Mouse (Mus musculus): ENCODE data around the gene Coasy.

Coasy gene

GRCm38 (mm10) chr11:101082208-101083082 is at the start of gene Coasy:
Coasy (plus strand) TSS chr11:101082565.
- DNase-seq, result peak; percentile 91

DNA sequence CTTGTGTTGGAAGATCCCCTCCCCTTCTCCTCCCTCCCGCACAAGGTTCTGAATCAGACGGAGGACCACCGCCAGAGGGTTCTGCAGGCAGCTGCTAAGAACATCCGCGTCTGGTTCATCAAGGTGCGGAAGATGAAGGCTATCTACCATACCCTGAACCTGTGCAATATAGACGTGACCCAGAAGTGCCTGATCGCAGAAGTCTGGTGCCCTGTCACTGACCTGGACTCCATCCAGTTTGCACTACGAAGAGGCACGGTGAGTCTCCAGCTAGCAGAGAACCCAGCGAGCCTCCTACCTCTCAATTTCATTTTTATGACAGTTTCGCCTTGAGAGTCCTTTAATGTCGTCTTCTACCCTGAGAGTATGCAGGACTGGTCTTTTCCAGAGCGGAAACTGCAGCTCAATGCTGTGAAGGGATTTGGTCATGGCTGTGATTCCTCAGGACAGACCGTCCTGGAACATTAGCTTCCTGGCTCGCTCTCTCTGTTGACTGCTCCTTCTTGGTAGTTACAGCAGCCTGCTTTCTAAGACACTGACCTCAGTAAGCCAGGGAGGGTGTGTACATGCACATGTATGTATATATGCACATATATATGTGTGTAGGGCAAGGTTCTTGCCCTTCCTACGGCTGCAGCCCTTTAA is 48.4 kb upstream of the Coasy start:
- no peak for DNase-seq

DNA sequence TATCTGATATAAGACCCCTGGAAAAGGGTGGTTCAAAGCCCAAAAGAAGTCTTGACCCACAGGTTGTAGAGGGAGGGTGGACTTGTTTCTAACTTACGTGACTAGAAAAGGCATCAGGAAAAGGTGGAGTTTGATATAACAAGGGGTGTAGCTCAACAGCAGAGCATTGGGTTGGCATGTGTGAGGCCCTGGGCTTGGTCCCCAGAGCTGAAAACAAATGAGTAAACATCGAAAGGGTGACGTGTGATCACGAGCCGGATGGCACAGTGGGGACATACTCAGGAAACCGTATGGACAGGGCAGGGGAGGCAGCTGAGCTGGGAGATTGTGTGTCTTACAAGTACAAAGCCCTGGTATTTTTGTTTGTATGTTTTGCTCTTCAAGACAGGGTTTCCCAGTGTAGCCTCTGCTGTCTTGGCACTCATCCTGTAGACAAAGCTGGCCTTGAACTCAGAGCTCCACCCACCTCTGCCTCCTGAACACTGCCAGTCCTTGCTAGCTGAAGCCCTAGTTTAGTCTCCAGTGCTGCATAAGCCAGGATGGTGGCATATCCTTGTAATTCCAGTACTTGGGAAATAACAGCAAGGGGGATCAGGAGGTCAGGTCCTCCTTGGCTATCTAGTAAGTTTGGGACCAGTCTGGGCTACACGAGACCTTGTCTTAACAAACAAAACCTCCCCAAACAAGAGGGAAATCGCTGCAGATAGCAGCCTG is 47.6 kb upstream of the Coasy start:
- DNase-seq, result no peak

DNA sequence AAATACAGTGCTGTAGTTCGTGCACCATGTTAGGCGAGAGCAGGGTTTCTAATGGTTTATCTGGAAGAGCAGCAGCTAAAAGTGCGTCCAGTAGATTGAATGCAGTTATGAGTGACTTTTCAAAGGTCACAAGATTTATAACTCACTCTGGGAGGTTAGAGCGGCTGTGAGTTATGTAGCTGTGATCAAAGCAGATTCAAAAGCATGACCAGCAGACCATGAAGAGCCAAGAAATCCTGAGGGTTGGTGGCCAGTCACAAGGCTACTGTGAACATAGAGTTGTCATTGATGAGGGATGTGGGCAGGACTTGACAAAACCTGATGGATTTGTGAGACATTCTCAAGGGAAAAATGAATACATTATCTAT is 47.1 kb upstream of the Coasy start:
- DNase-seq, result no peak

DNA sequence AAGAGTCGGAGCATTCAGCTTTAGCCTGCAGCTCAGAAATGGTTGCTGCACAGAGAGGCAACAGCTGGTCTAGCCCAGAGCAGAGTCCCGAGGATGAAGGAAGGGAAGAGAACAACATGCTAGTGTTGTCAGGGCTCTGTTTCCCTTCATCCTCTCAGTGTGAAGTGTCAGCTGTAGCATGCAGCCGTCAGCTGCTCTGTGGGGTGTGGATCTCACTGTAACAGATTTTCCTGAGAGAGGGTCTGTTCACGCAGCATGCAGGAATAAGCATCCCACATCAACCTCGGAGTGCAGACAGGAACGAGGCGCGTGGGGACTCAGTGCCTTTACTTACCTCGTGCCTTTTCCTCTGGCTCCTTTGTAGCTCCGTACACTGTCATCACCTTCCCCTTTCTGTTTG is 44.6 kb upstream of the Coasy start:
- DNase-seq, result no peak

DNA sequence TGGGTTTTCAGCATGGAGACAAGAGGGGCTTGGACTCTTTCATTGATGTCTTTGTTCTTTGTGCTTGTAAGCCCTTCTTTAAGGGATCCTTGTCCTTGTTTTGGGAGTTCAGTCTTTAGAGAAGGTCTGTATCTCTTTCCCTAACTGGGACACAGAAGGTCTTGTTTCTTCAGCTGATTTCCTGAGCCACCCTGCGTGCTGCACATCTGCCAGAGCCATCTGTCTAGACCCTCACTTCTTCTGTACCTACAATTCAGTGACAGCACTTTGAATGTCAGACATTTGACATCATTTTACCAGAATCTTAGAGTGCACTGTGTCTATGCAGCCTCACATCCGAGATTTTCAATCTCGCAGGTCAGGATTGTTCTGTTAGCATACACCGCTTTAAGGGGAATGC is 36.5 kb upstream of the Coasy start:
- DNase-seq, result no peak

GRCm38 (mm10) chr11:101046440-101046839 is 35.9 kb upstream of the Coasy start:
- no peak for DNase-seq

- DNase-seq, result no peak
Measured at GRCm38 (mm10) chr11:101047502-101047901, 34.9 kb upstream of the Coasy start.

- no peak for DNase-seq
Measured at GRCm38 (mm10) chr11:101050359-101050758, 32.0 kb upstream of the Coasy start.

GRCm38 (mm10) chr11:101051051-101051493 is 31.3 kb upstream of the Coasy start:
- no peak for DNase-seq

DNA sequence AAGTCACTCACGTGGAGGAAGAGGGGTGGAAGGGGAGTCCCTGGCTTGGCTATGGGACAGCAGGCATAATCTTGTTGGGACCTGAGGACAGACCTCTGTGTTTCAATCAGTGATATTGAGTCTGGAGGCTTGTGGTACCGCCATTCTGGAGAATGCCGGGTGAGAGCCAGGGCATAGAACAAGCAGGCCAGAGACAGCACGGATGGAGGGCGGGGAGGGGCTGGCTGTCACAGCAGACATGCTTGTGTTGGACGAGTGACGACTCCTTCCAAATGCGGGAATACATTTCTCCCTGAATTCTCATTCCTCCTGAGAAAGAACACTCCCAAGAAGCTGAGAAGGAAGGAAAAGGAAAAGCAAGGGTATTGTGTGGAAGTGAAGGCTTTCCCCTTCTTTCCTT is 30.7 kb upstream of the Coasy start:
- no peak for DNase-seq

GRCm38 (mm10) chr11:101052751-101053473 is 29.5 kb upstream of the Coasy start:
- no peak for DNase-seq

GRCm38 (mm10) chr11:101053974-101054373 is 28.4 kb upstream of the Coasy start:
- DNase-seq, result no peak

GRCm38 (mm10) chr11:101055418-101055817 is 26.9 kb upstream of the Coasy start:
- no peak for DNase-seq

DNA sequence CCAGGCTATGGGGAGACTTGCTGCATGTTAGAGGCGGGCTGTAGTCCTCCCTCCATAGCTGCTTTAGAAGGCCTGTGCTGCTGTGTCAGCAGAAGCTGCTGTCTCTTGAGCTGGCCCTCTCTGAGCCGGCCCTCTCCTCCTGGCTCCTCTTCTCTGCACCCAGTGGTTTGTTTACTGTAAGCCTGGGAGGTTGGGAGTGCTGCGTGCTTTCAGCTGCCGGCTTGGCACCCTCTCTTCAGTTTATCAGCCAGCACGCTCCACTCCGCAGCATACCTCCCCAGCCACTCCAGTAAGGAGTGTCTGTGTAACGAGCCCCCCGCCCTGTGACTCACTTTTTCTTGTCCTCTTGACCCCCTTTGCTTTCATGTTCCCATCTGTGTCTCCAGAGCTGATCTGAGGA is 25.5 kb upstream of the Coasy start:
- peak; percentile 62 for DNase-seq

DNA sequence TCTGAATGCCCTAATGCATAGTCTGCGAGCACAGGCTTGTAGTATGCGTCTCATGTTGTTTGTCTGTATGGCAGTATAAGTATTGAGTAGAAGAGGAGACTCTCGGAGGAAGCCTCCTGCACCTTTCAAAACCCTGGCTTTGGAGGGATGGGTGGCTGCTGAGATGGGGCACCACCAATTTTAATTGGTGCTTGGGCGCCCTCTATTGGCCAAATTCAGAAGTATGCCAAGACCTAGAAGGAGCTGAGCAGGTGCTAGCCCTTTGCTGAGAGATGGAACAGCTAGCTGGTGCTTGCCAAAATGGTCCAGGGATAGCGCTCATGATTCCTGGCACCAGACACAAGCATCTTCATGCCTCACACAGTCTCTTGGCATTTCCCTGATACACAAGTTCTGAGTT is 24.5 kb upstream of the Coasy start:
- peak; percentile 92 for DNase-seq

DNA sequence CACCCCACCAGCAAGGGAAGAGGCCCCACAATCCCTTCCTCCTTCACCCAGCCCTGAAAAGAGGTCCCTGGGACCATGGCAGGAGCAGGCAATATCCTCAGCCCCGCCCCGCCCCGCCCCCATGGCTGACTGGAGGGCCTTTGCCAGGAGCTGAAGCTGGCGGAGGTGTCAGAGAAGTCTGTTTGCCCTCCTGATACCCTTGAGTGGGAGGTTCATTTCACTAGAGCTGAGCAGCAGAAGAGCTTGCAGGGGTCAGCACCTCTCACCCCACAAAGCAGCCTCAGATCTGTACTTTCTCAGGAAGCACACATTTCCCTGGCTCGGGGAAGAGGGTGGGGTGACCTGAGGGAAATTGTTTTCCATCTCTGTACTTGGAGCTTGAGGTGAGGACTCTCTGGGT is 23.6 kb upstream of the Coasy start:
- peak; percentile 30 for DNase-seq

DNA sequence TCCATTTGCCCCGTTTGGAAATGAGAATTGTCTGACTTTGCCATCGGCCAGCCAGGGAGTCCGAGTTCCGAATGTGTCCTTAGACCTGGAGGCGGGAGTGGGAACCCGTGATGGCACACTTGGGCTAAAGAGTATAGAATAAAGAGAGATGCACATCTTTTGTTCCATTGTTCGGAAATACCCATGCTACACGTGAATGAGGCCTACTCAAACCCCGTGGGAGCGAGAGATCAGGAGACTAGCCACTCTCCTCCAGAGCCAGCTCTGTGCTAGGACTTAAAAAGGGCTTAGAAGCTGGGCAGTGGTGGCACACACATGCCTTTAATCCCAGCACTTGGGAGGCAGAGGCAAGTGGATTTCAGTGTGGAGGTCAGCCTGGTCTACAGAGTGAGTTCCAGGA is 22.9 kb upstream of the Coasy start:
- DNase-seq, result no peak

DNA sequence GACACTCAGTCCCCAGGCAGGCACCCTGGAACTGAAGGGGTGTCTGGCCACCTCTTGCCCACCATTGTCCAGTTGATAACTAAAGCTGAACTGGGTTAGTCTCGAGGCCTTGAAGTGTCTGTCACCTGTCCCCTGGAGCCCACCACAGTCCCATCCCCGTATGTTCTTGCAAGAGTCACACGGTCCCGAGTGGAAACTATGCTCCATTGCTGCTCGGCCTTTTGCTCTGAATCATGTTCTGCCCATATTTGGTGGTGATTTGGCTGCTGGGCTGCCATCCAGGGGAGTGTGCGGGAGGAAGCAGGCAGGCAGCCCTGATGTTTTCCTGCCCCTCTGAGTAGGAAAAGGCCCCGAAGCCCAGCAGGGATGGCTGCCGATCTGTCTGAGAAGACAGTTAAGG is 22.2 kb upstream of the Coasy start:
- DNase-seq, result peak; percentile 84

- no peak for DNase-seq
Measured at GRCm38 (mm10) chr11:101061049-101061448, 21.3 kb upstream of the Coasy start.

DNA sequence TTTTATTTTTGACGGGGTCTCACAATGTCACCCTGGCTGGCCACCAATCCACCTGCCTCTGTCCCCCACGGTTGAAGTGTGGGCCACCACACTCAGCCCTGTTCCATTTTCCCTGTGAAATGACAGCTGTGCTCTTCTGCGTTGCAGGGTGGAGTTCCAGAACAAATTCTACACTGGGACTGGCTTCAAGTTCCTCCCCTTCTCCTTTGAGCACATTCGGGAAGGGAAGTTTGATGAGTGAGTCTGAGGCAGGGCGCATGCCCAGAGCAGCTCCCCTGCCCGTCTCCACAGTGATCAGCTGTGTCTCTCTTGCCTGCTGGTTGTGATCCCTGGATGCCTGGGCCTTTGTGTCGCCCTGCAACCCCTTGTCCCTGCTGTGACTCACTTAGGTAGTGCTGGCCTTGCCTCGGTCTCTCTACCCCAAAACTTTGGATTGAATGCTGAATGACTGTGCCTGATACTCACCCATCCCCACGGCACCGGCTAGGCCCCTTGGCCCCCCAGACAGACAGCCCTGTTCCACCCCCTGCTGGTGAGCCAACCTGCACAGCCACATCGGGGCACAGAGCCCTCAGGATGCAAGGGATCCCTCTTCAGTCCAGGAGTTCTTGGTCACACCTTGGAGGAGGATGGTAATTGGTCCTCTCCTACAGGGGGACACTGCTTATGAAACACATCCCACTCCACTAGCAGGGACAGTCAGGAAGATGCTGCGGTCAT is 20.0 kb upstream of the Coasy start:
- peak; percentile 54 for DNase-seq

GRCm38 (mm10) chr11:101062971-101063675 is 19.2 kb upstream of the Coasy start:
- DNase-seq, result peak; percentile 52

Data from kidney, postnatal 10 days (tissue).